Mouse (Mus musculus): ENCODE measurements at regions not wholly inside any gene's neighbourhood (a gene's known extent, or its start where the extent isn't known, plus 50 kb on each side); places are given as distances from the start of the nearest gene placed in this dataset.

DNA sequence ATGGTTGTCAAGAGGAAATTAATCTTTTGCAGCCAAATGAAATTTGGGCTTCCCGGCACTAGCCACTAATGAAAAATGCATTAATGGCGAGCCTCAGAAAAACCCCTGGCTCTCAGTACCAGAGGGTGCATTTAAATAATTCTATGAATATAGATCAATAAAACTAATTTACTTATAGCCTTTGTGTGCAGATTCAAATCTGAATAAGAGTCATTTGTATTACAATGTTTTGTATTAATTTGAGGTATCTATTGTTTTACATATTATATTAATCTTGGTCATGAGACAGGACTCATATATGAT is 392.1 kb downstream of the Nuf2 start:
- H3K4me1 ChIP-seq (ENCODE audit: control insufficient read depth in 1 of 2, insufficient read depth in 2 of 2, low read length in 2 of 2) = no peaks in the 10 kb centered on the region
- no peaks in the 10 kb centered on the region for H3K36me3 ChIP-seq (ENCODE audit: control insufficient read depth in 1 of 2, insufficient read depth in 2 of 2, low read length in 2 of 2)
- no peaks in the 10 kb centered on the region for H3K9me3 ChIP-seq (replicated peaks; ENCODE audit: insufficient read depth, low read length)
- no peak overlapping the region for H3K9ac ChIP-seq (ENCODE audit: control insufficient read depth, low read depth, low read length, poor library complexity, severe bottlenecking)
- no peaks in the 10 kb centered on the region for H3K79me2 ChIP-seq (ENCODE audit: control insufficient read depth, insufficient read depth, low read length, poor library complexity)
- H3K27me3 ChIP-seq (ENCODE audit: control insufficient read depth in 1 of 2, insufficient read depth in 2 of 2, low read length in 2 of 2) = no peaks in the 10 kb centered on the region
- DNase-seq (ENCODE audit: low read depth, low spot score) = no peak
- TF ChIP-seq E2F4 (IDR thresholded peaks at IDR 0.05; ENCODE audit: borderline replicate concordance, low read depth, low read length) = no peak
- TF ChIP-seq TAL1 (IDR thresholded peaks at IDR 0.05; ENCODE audit: low read length) = no peak
- TF ChIP-seq USF1 (IDR thresholded peaks at IDR 0.05; ENCODE audit: low read depth, low read length) = no peak
- no peak for TF ChIP-seq NRF1 (IDR thresholded peaks at IDR 0.05; ENCODE audit: insufficient read depth, low read depth, low read length, poor library complexity, severe bottlenecking)
- no peak for TF ChIP-seq POLR2A (IDR thresholded peaks at IDR 0.05; ENCODE audit: control insufficient read depth in 1 of 2, insufficient read depth in 1 of 2, low read depth in 1 of 2, low read length in 2 of 2, poor library complexity in 1 of 2)
- TF ChIP-seq MYC (IDR thresholded peaks at IDR 0.05; ENCODE audit: low read depth, low read length) = no peak
- no peak for TF ChIP-seq ETS1 (IDR thresholded peaks at IDR 0.05; ENCODE audit: low read depth, low read length)
- no peak for TF ChIP-seq POLR2AphosphoS2 (IDR thresholded peaks at IDR 0.05; ENCODE audit: low read length)
- no peak overlapping the region for H3K27ac ChIP-seq (ENCODE audit: control insufficient read depth, low read depth, low read length)
- H3K4me3 ChIP-seq (ENCODE audit: control insufficient read depth in 1 of 2, insufficient read depth in 1 of 2, low read depth in 2 of 2, low read length in 2 of 2) = no peak overlapping the region

DNA sequence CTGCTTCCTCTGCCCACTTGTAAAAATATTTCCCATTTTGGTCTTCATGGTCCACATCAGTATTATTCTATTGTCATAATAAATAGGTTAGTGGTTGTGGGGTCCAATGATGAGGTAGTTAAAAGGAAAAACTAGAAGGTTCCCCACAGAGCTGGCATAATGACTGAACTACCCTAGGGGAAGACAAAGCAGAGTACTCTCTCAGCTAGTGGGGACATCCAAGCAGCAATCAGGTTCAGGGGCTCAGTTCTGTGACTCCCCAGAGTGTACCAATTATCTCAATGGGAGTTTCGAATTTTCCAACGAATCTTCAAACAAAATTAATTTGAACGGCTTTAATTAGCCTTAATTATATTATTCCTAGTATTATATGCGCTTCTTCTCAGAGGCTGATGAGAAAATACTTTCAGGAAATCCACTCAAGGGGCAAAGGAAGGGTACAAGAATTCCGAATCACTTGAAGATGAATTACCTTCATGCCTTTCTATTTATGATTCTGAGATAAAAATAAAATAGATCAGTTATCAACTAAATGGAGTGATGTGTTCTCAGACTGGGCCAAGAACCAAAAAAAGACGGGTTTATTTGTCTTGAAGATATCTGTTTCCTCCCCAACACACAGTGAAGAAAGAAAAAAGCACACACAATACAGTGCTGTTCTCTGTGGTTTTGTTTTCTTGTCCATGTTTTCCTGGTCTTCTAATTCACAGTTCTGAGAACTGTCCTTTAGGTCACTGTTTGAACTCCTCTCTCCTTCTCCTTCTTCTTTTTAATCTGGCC is 392.7 kb downstream of the Nuf2 start:
- H3K79me2 ChIP-seq (ENCODE audit: control insufficient read depth, insufficient read depth, low read length, poor library complexity) = no peaks in the 10 kb centered on the region
- H3K27ac ChIP-seq (ENCODE audit: control insufficient read depth, low read depth, low read length) = no peak overlapping the region
- no peaks in the 10 kb centered on the region for H3K27me3 ChIP-seq (ENCODE audit: control insufficient read depth in 1 of 2, insufficient read depth in 2 of 2, low read length in 2 of 2)
- no peak overlapping the region for H3K9ac ChIP-seq (ENCODE audit: control insufficient read depth, low read depth, low read length, poor library complexity, severe bottlenecking)
- H3K4me3 ChIP-seq (ENCODE audit: control insufficient read depth in 1 of 2, insufficient read depth in 1 of 2, low read depth in 2 of 2, low read length in 2 of 2) = no peak overlapping the region
- TF ChIP-seq BHLHE40 (IDR thresholded peaks at IDR 0.05; ENCODE audit: borderline replicate concordance, low read depth, low read length) = no peak
- no peak for TF ChIP-seq MEF2A (IDR thresholded peaks at IDR 0.05; ENCODE audit: extremely low read depth, insufficient replicate concordance, low read depth, low read length, poor library complexity, severe bottlenecking)
- TF ChIP-seq SMC3 (IDR thresholded peaks at IDR 0.05; ENCODE audit: low read depth, low read length) = no peak
- TF ChIP-seq ZC3H11A (IDR thresholded peaks at IDR 0.05; ENCODE audit: low read depth, low read length) = no peak
- no peak for TF ChIP-seq NRF1 (IDR thresholded peaks at IDR 0.05; ENCODE audit: insufficient read depth, low read depth, low read length, poor library complexity, severe bottlenecking)
- TF ChIP-seq MAZ (IDR thresholded peaks at IDR 0.05; ENCODE audit: low read depth, low read length) = no peak
- TF ChIP-seq TBP (IDR thresholded peaks at IDR 0.05; ENCODE audit: low read depth, low read length) = no peak
- no peak for TF ChIP-seq E2F4 (IDR thresholded peaks at IDR 0.05; ENCODE audit: borderline replicate concordance, low read depth, low read length)
- no peak for TF ChIP-seq CHD2 (IDR thresholded peaks at IDR 0.05; ENCODE audit: low read length)
- no peak for TF ChIP-seq GATA1 (IDR thresholded peaks at IDR 0.05; ENCODE audit: low read depth, low read length)
- TF ChIP-seq MAFK (IDR thresholded peaks at IDR 0.05; ENCODE audit: borderline replicate concordance, low read depth, low read length) = no peak
- TF ChIP-seq CHD1 (IDR thresholded peaks at IDR 0.05; ENCODE audit: low read depth, low read length) = no peak
- no peak for TF ChIP-seq MYC (IDR thresholded peaks at IDR 0.05; ENCODE audit: low read depth, low read length)
- no peak for TF ChIP-seq SIN3A (IDR thresholded peaks at IDR 0.05; ENCODE audit: low read length)
- TF ChIP-seq USF1 (IDR thresholded peaks at IDR 0.05; ENCODE audit: low read depth, low read length) = no peak
- no peak for DNase-seq (ENCODE audit: low read depth, low spot score)
- H3K9me3 ChIP-seq (replicated peaks; ENCODE audit: insufficient read depth, low read length) = no peaks in the 10 kb centered on the region
- H3K4me1 ChIP-seq (ENCODE audit: control insufficient read depth in 1 of 2, insufficient read depth in 2 of 2, low read length in 2 of 2) = no peaks in the 10 kb centered on the region
- H3K36me3 ChIP-seq (ENCODE audit: control insufficient read depth in 1 of 2, insufficient read depth in 2 of 2, low read length in 2 of 2) = no peaks in the 10 kb centered on the region

All from MEL (cell line).